Mouse (Mus musculus) MEL (cell line): ENCODE measurements around the gene Mobp.

Source experiments
- CHD1 ChIP-seq: IDR thresholded peaks from 2 replicates; pipeline ENCODE4 v1.6.1; 2012; ENCODE audit warnings: low read depth, mild to moderate bottlenecking, inconsistent platforms, low read length, improper control_type of control experiment
- EP300 ChIP-seq, 2 experiments: IDR thresholded peaks; 2 replicates each; pipeline ENCODE4 v1.6.1; 2011; ENCODE audit warnings: improper control_type of control experiment in 2 of 2, low read length in 2 of 2, low read depth in 1 of 2, mild to moderate bottlenecking in 1 of 2
- UBTF ChIP-seq: IDR thresholded peaks from 2 replicates; pipeline ENCODE4 v1.6.1; 2012; ENCODE audit warnings: low read depth, mild to moderate bottlenecking, inconsistent platforms, low read length, improper control_type of control experiment, moderate library complexity, borderline replicate concordance; ENCODE audit not compliant: insufficient read depth

- no peak for TF ChIP-seq EP300 (IDR thresholded peaks at IDR 0.05; ENCODE audit: low read depth in 1 of 2, low read length in 2 of 2)
- no peak for TF ChIP-seq CHD1
- TF ChIP-seq UBTF = no peak
Observed at GRCm38 (mm10) chr9:120174436-120175137, 25.1 kb downstream of the Mobp start.
